Mouse (Mus musculus): Measurements from ENCODE around the gene Vamp2.

Gene Vamp2

GRCm38 (mm10) chr11:69098039-69098761, 9.9 kb downstream of the Vamp2 start:
- DNase-seq (ENCODE audit: extremely low spot score, low read depth, low spot score): no peak

GRCm38 (mm10) chr11:69098762-69099091, 10.4 kb downstream of the Vamp2 start:
- no peak for DNase-seq (ENCODE audit: extremely low spot score, low read depth, low spot score)

DNA sequence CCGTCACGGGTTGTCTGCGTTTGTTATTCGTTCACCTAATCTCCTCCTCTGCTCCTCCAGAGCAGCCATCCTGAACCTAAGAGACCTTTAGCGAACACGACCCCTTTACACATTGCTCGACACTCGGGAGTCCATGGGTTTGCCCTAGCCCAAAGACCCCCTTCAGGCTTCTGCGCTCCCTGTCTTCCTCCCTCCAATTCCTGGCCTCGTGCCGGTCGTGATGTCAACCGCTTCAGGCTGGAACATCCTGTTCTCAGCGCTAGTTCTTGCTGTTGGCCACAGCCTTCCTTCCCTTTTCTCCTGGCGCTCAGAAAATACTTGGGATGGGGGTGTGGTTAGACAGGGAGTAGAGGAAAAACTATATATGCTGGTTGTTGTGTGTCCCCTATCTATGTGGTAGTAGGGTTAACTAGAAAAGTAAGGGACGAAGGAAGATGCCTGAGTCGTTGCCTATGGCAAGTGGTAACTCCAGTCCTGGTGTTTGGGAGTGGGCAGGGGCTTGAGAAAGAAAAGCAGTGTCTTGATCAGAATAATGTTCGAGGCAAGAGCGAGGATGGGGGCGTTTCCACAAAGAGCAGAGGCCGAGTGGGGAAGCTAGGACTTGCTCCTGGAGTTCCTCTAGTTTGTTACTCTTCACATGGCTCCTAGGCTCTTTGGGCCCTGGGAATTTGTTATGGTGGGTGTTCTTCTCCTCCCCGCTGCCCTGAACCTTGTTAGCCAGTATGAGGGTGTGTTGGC, 11.1 kb downstream of the Vamp2 start:
- no peak for DNase-seq (ENCODE audit: extremely low spot score, low read depth, low spot score)

DNA sequence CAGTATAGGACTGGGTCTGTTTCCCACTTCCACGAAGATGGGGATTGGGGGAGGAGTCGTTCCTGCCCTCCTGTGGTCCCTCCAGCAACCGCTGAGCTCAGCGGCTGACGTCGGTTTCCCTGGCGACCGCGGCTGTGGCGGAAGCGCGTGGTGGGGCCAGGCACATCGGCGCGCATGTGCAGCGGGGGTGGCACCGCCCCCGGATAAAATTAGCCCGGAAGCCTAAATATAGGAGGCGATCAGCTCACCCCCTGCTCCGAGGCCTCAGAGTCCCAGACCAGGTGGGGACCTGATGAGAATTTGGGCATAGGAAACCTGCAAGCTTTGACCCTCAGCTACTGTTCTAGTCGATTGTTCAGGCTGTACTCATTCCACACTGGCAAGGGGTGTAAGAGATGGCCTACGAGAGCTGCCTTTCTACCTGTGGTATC, 11.6 kb downstream of the Vamp2 start:
- DNase-seq (ENCODE audit: extremely low spot score, low read depth, low spot score): no peak

GRCm38 (mm10) chr11:69100639-69101360, 12.5 kb downstream of the Vamp2 start:
- no peak for DNase-seq (ENCODE audit: extremely low spot score, low read depth, low spot score)

GRCm38 (mm10) chr11:69101604-69102402, 13.5 kb downstream of the Vamp2 start:
- no peak for DNase-seq (ENCODE audit: extremely low spot score, low read depth, low spot score)

DNA sequence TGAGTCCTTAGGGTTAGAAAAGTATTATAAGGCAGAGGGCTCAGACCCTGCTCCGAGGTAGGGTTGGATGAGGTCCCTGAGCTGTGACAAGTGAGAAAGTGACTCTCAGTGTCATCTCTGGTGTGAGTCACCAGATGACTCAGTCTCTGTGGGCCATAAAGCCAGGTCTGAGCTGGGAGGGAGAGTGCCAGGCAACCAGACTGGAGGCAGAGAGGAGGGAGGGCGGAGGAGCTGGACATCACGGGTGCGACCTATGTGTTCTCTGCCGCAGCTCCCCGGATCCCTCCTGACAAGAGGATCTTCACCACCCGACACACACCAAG, 14.1 kb downstream of the Vamp2 start:
- no peak for DNase-seq (ENCODE audit: extremely low spot score, low read depth, low spot score)

GRCm38 (mm10) chr11:69103121-69103520, 14.8 kb downstream of the Vamp2 start:
- DNase-seq (ENCODE audit: extremely low spot score, low read depth, low spot score): no peak

GRCm38 (mm10) chr11:69103531-69104435, 15.5 kb downstream of the Vamp2 start:
- no peak for DNase-seq (ENCODE audit: extremely low spot score, low read depth, low spot score)

DNA sequence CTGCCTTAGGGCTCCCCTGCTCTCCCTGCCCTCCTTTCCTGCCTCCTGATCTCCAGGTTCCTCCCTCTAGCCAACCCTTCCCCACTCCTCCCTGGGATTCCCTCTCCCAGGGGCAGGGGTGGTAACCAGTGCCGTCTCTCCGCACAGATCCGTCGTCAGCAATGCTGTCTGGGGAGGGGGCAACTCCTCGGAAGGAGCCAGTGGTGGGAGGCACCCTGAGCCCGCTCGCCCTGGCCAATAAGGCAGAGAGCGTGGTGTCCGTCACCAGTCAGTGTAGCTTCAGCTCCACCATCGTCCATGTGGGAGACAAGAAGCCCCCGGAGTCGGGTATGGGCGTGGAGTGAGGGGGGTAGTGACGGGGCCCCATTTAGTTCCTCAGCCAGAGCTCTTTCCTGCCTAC, 16.2 kb downstream of the Vamp2 start:
- no peak for DNase-seq (ENCODE audit: extremely low spot score, low read depth, low spot score)

- no peak for DNase-seq (ENCODE audit: extremely low spot score, low read depth, low spot score)
Observed at GRCm38 (mm10) chr11:69105227-69105626, 16.9 kb downstream of the Vamp2 start.

GRCm38 (mm10) chr11:69105796-69106195, 17.5 kb downstream of the Vamp2 start:
- DNase-seq (ENCODE audit: extremely low spot score, low read depth, low spot score): no peak

GRCm38 (mm10) chr11:69106299-69106698, 18.0 kb downstream of the Vamp2 start:
- no peak for DNase-seq (ENCODE audit: extremely low spot score, low read depth, low spot score)

- no peak for DNase-seq (ENCODE audit: extremely low spot score, low read depth, low spot score)
Observed at GRCm38 (mm10) chr11:69106842-69107241, 18.6 kb downstream of the Vamp2 start.

GRCm38 (mm10) chr11:69107676-69108075, 19.4 kb downstream of the Vamp2 start:
- DNase-seq (ENCODE audit: extremely low spot score, low read depth, low spot score): no peak

- no peak for DNase-seq (ENCODE audit: extremely low spot score, low read depth, low spot score)
Observed at GRCm38 (mm10) chr11:69108223-69108622, 19.9 kb downstream of the Vamp2 start.

GRCm38 (mm10) chr11:69109032-69109900, 21.0 kb downstream of the Vamp2 start:
- no peak for DNase-seq (ENCODE audit: extremely low spot score, low read depth, low spot score)

- no peak for DNase-seq (ENCODE audit: extremely low spot score, low read depth, low spot score)
Observed at GRCm38 (mm10) chr11:69110319-69111046, 22.2 kb downstream of the Vamp2 start.
